Mouse (Mus musculus): Measurements from ENCODE around the gene Gm17482. TPM values are rescaled to one million over a fixed set of nuclear protein-coding genes. Genes with fewer than 3 reads are reported as not detected.
A peak's percentile ranks its signal among the peaks of the same experiment; 100 is the strongest.

Gene Gm17482
- not detected in 2 replicates for polyA plus RNA-seq (2014; fragmentation: Nextera tagmentation; extraction: Ambion mirVana)

GRCm38 (mm10) chr6:115227043-115227442 is at the start of gene Gm17482:
Gm17482 (plus strand) TSS chr6:115227343.
- WGBS: 75% methylated on average over 4 of the region's 4 CpGs

GRCm38 (mm10) chr6:115178826-115179225 is 48.3 kb upstream of the Gm17482 start:
- H3K27ac ChIP-seq (replicated peaks; ENCODE audit: low read depth, low read length): no peak overlapping the region
- H3K9ac ChIP-seq (replicated peaks; ENCODE audit: low read length): no peak overlapping the region
- H3K9me3 ChIP-seq (replicated peaks; ENCODE audit: control insufficient read depth, low read length): no peaks in the 10 kb centered on the region
- no peaks in the 10 kb centered on the region for H3K27me3 ChIP-seq (ENCODE audit: control insufficient read depth, insufficient read depth, low read length)
- H3K4me3 ChIP-seq (ENCODE audit: low read depth, low read length): no peak overlapping the region
- no peaks in the 10 kb centered on the region for H3K36me3 ChIP-seq (replicated peaks; ENCODE audit: control insufficient read depth, insufficient read depth, low read depth, low read length)
- WGBS: 39% methylated on average over 3 of the region's 3 CpGs
- no peak overlapping the region for H3K4me2 ChIP-seq (ENCODE audit: low read depth, low read length)
- ATAC-seq (replicated peaks; ENCODE audit: insufficient number of reproducible peaks, low FRiP score, low TSS enrichment, low read depth): no peak
- DNase-seq (ENCODE audit: low spot score): peak; percentile 80
- H3K4me1 ChIP-seq (ENCODE audit: control insufficient read depth, insufficient read depth, low read length): no peaks in the 10 kb centered on the region

More at GRCm38 (mm10) chr6:115227043-115227442, at the start of gene Gm17482:
- H3K9me3 ChIP-seq (replicated peaks; ENCODE audit: control insufficient read depth, low read length): no peaks in the 10 kb centered on the region
- H3K27me3 ChIP-seq (ENCODE audit: control insufficient read depth, insufficient read depth, low read length): no peaks in the 10 kb centered on the region
- H3K27ac ChIP-seq (replicated peaks; ENCODE audit: low read depth, low read length): no peak within 1 kb of the TSS
- no peak within 1 kb of the TSS for H3K9ac ChIP-seq (replicated peaks; ENCODE audit: low read length)
- no peak within 1 kb of the TSS for H3K4me3 ChIP-seq (ENCODE audit: low read depth, low read length)
- no peaks in the 10 kb centered on the region for H3K4me1 ChIP-seq (ENCODE audit: control insufficient read depth, insufficient read depth, low read length)
- no peaks in the 10 kb centered on the region for H3K36me3 ChIP-seq (replicated peaks; ENCODE audit: control insufficient read depth, insufficient read depth, low read depth, low read length)
- ATAC-seq (replicated peaks; ENCODE audit: insufficient number of reproducible peaks, low FRiP score, low TSS enrichment, low read depth) (no peak), DNase-seq (ENCODE audit: low spot score) (no peak)
- H3K4me2 ChIP-seq (ENCODE audit: low read depth, low read length): no peak within 1 kb of the TSS

GRCm38 (mm10) chr6:115181094-115181493 is 46.0 kb upstream of the Gm17482 start:
- ATAC-seq (replicated peaks; ENCODE audit: insufficient number of reproducible peaks, low FRiP score, low TSS enrichment, low read depth) (no peak), DNase-seq (ENCODE audit: low spot score) (no peak)
- Histone ChIP-seq H3K27ac (replicated peaks; ENCODE audit: low read depth, low read length) (no peak overlapping the region), H3K27me3 (ENCODE audit: control insufficient read depth, insufficient read depth, low read length) (no peaks in the 10 kb centered on the region), H3K9me3 (replicated peaks; ENCODE audit: control insufficient read depth, low read length) (no peaks in the 10 kb centered on the region), H3K9ac (replicated peaks; ENCODE audit: low read length) (no peak overlapping the region), H3K36me3 (replicated peaks; ENCODE audit: control insufficient read depth, insufficient read depth, low read depth, low read length) (no peaks in the 10 kb centered on the region), H3K4me2 (ENCODE audit: low read depth, low read length) (no peak overlapping the region), H3K4me3 (ENCODE audit: low read depth, low read length) (no peak overlapping the region), H3K4me1 (ENCODE audit: control insufficient read depth, insufficient read depth, low read length) (no peaks in the 10 kb centered on the region)
- 81% methylated on average over 2 of the region's 2 CpGs for WGBS

GRCm38 (mm10) chr6:115191111-115191510 is 36.0 kb upstream of the Gm17482 start:
- Histone ChIP-seq H3K9ac (replicated peaks; ENCODE audit: low read length) (no peak overlapping the region), H3K36me3 (replicated peaks; ENCODE audit: control insufficient read depth, insufficient read depth, low read depth, low read length) (no peaks in the 10 kb centered on the region), H3K4me1 (ENCODE audit: control insufficient read depth, insufficient read depth, low read length) (no peaks in the 10 kb centered on the region), H3K27ac (replicated peaks; ENCODE audit: low read depth, low read length) (no peak overlapping the region), H3K9me3 (replicated peaks; ENCODE audit: control insufficient read depth, low read length) (no peaks in the 10 kb centered on the region), H3K27me3 (ENCODE audit: control insufficient read depth, insufficient read depth, low read length) (no peaks in the 10 kb centered on the region), H3K4me3 (ENCODE audit: low read depth, low read length) (no peak overlapping the region), H3K4me2 (ENCODE audit: low read depth, low read length) (no peak overlapping the region)
- WGBS: 66% methylated on average over 7 of the region's 7 CpGs
- DNase-seq (ENCODE audit: low spot score) (no peak), ATAC-seq (replicated peaks; ENCODE audit: insufficient number of reproducible peaks, low FRiP score, low TSS enrichment, low read depth) (no peak)

- Histone ChIP-seq H3K4me2 (ENCODE audit: low read depth, low read length) (no peak overlapping the region), H3K9me3 (replicated peaks; ENCODE audit: control insufficient read depth, low read length) (no peaks in the 10 kb centered on the region), H3K4me1 (ENCODE audit: control insufficient read depth, insufficient read depth, low read length) (no peaks in the 10 kb centered on the region), H3K27ac (replicated peaks; ENCODE audit: low read depth, low read length) (no peak overlapping the region), H3K27me3 (ENCODE audit: control insufficient read depth, insufficient read depth, low read length) (no peaks in the 10 kb centered on the region), H3K36me3 (replicated peaks; ENCODE audit: control insufficient read depth, insufficient read depth, low read depth, low read length) (no peaks in the 10 kb centered on the region), H3K4me3 (ENCODE audit: low read depth, low read length) (no peak overlapping the region), H3K9ac (replicated peaks; ENCODE audit: low read length) (no peak overlapping the region)
- ATAC-seq (replicated peaks; ENCODE audit: insufficient number of reproducible peaks, low FRiP score, low TSS enrichment, low read depth) (no peak), DNase-seq (ENCODE audit: low spot score) (no peak)
- WGBS: 85% methylated on average over 3 of the region's 3 CpGs
Measured at GRCm38 (mm10) chr6:115200753-115201152, 26.4 kb upstream of the Gm17482 start.

GRCm38 (mm10) chr6:115203029-115203428 is 24.1 kb upstream of the Gm17482 start:
- Histone ChIP-seq H3K27me3 (ENCODE audit: control insufficient read depth, insufficient read depth, low read length) (no peaks in the 10 kb centered on the region), H3K27ac (replicated peaks; ENCODE audit: low read depth, low read length) (no peak overlapping the region), H3K36me3 (replicated peaks; ENCODE audit: control insufficient read depth, insufficient read depth, low read depth, low read length) (no peaks in the 10 kb centered on the region), H3K4me1 (ENCODE audit: control insufficient read depth, insufficient read depth, low read length) (no peaks in the 10 kb centered on the region), H3K9me3 (replicated peaks; ENCODE audit: control insufficient read depth, low read length) (no peaks in the 10 kb centered on the region), H3K4me3 (ENCODE audit: low read depth, low read length) (no peak overlapping the region), H3K9ac (replicated peaks; ENCODE audit: low read length) (no peak overlapping the region), H3K4me2 (ENCODE audit: low read depth, low read length) (no peak overlapping the region)
- no peak for DNase-seq (ENCODE audit: low spot score)
- 72% methylated on average over 3 of the region's 3 CpGs for WGBS
- ATAC-seq (replicated peaks; ENCODE audit: insufficient number of reproducible peaks, low FRiP score, low TSS enrichment, low read depth): no peak

GRCm38 (mm10) chr6:115210187-115210586 is 17.0 kb upstream of the Gm17482 start:
- no peak overlapping the region for H3K4me2 ChIP-seq (ENCODE audit: low read depth, low read length)
- 59% methylated on average over 2 of the region's 2 CpGs for WGBS

GRCm38 (mm10) chr6:115210820-115211219 is 16.3 kb upstream of the Gm17482 start:
- Histone ChIP-seq H3K4me3 (ENCODE audit: low read depth, low read length) (no peak overlapping the region), H3K4me1 (ENCODE audit: control insufficient read depth, insufficient read depth, low read length) (no peaks in the 10 kb centered on the region), H3K9me3 (replicated peaks; ENCODE audit: control insufficient read depth, low read length) (no peaks in the 10 kb centered on the region), H3K9ac (replicated peaks; ENCODE audit: low read length) (no peak overlapping the region), H3K27me3 (ENCODE audit: control insufficient read depth, insufficient read depth, low read length) (no peaks in the 10 kb centered on the region), H3K36me3 (replicated peaks; ENCODE audit: control insufficient read depth, insufficient read depth, low read depth, low read length) (no peaks in the 10 kb centered on the region), H3K27ac (replicated peaks; ENCODE audit: low read depth, low read length) (no peak overlapping the region), H3K4me2 (ENCODE audit: low read depth, low read length) (no peak overlapping the region)
- 76% methylated on average over 3 of the region's 3 CpGs for WGBS
- DNase-seq (ENCODE audit: low spot score) (no peak), ATAC-seq (replicated peaks; ENCODE audit: insufficient number of reproducible peaks, low FRiP score, low TSS enrichment, low read depth) (no peak)

More at GRCm38 (mm10) chr6:115210187-115210586, 17.0 kb upstream of the Gm17482 start:
- Histone ChIP-seq H3K9ac (replicated peaks; ENCODE audit: low read length) (no peak overlapping the region), H3K4me1 (ENCODE audit: control insufficient read depth, insufficient read depth, low read length) (no peaks in the 10 kb centered on the region), H3K9me3 (replicated peaks; ENCODE audit: control insufficient read depth, low read length) (no peaks in the 10 kb centered on the region), H3K27me3 (ENCODE audit: control insufficient read depth, insufficient read depth, low read length) (no peaks in the 10 kb centered on the region), H3K27ac (replicated peaks; ENCODE audit: low read depth, low read length) (no peak overlapping the region), H3K4me3 (ENCODE audit: low read depth, low read length) (no peak overlapping the region), H3K36me3 (replicated peaks; ENCODE audit: control insufficient read depth, insufficient read depth, low read depth, low read length) (no peaks in the 10 kb centered on the region)
- DNase-seq (ENCODE audit: low spot score): no peak
- no peak for ATAC-seq (replicated peaks; ENCODE audit: insufficient number of reproducible peaks, low FRiP score, low TSS enrichment, low read depth)
